Mouse (Mus musculus) megakaryocyte progenitor cell, adult 5-6 weeks (primary cell): ENCODE measurements around the gene Specc1l. TPM values are rescaled to one million over a fixed set of nuclear protein-coding genes. Genes with fewer than 3 reads are reported as not detected.
"Not testable (repeated sequence)": the region's sequence is repeated elsewhere in the genome, so short reads cannot be mapped to it uniquely, and the experiment has no call there.

Source experiments
- ATAC-seq: replicated peaks from 2 replicates; pipeline ENCODE4 v1.8.0; 2016; ENCODE audit warnings: mild to moderate bottlenecking, moderate TSS enrichment, inconsistent platforms; ENCODE audit not compliant: poor library complexity
- total RNA-seq, 2 experiments: library from RNA; stranded (forward) in 1 of 2; stranded (reverse) in 1 of 2; fragments of 157-497, 149-512 nt in 1 of 2; fragments of 200-1000 nt in 1 of 2; gene quantifications; 2 replicates each; pipeline versions ENCODE4 v1.2.3 to v1.2.4; 2015 to 2017

The Specc1l gene
- total RNA-seq, 2 experiments from 2014 or later, result 20.0 to 30.2 TPM

DNA sequence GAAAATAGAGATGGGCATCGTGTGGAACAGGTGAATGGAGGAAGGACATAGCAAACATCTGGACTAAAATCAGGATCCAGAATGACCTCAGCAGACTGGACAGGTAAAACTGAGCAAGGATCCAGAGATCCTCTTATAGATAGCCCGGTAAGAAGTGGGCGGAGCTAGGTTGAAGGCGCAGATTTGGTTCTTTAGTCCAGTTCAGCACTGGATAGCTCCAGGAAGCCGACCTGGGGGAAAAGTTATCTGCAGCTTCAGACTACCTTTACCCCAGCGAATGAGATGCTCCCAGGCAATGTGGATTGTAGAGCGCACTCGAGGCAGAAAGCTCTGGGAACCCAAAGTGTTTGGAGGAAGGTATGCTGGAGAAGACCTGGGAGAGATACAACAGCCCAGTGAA lies 130.1 kb downstream of the Specc1l start:
- ATAC-seq, result 0 out of 2 replicates have a peak, but pooled peaks have one; percentile 46

DNA sequence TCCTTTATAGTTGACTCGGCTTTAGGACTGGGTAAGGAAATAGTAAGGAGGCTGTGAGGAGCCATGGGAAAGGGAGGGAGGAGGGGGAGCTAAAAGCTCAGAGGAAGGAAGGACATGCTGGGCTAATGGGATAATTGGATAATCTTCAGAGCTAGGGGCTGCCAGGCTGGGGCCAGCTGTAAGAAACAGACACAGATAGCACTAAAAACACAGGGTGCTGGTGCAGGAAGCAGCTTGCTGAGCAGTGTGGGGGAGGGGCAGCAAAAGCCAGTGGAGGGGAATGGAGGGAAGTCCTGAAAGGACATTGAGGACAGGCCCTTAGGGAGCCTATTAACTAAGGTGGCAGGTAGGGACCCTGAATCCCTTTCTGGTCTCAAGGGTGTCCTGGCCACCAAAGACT lies 132.7 kb downstream of the Specc1l start:
- not testable (repeated sequence) for ATAC-seq

DNA sequence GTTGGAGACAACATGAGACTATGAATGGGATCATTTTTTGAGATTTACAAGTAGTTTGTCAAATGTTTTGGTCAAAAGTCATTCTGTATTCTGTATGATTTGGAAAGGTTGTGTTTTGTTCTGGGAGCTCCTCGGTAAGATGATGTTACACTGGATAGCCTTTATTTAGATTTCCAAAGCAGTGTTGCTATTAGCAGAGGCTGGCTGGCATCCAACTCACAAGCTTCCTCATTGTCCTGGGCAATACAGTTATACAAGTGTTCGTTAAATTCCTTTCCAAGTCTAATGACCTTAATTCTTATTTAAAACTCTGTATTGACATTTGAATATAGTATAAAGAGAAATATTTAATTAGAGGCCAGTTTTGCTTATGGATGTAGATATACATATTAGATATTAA lies 133.4 kb downstream of the Specc1l start:
- no peak for ATAC-seq

DNA sequence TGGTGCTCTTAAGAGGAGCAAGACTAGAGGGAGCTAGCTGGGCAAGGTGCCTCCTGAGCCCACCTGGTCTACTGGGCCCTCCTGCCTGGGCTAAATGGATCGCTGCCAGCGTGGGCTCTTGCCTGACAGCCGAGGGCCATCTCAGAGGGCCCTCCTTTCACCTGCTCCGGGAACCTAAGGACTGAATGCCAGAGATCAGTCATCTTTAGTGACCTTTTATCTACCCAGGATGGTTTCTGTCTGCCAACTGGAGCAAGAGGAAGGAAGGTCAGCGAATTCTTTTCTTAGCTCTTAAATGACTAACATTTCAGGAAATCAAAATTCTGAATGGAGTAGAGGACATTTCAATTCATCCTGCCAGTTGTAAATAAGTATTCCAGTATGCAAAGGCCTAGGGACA lies 138.7 kb downstream of the Specc1l start:
- ATAC-seq, result no peak

DNA sequence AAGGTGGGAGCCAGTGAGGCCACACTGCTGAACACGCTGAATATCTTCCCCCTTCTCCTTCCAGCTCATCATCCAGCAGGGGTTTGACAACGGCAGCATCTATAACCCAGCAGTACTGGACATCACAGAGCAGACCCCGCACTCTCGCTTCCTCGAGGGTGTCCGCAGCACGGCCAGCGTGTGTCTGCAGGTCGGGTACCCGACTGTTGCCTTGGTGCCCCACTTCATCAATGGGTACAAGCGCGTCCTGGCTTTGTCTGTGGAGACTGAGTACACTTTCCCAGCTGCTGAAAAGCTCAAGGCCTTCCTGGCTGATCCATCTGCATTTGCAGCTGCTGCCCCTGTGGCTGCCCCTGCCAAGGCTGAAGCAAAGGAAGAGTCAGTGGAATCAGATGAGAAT lies 140.7 kb downstream of the Specc1l start:
- no peak for ATAC-seq

DNA sequence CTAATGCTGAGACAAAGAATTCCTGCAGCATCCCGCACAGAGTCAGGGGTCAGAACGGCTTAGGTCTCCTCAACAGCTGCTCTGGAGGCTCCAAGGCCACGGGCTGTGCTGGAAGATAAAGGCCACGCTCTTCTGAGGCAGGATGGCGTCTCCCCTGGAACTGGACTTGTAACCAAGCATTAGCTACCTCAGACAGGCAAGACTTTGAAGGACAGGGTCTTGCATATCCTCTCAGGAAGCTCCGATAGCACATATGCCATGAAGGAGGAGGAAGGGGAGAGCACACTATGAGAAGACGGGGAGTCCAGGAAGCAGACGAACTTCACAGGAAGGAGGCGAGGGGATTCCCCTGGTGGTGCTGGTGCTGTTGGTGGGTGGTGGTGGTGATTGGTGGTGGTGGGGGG lies 142.0 kb downstream of the Specc1l start:
- not testable (repeated sequence) for ATAC-seq

DNA sequence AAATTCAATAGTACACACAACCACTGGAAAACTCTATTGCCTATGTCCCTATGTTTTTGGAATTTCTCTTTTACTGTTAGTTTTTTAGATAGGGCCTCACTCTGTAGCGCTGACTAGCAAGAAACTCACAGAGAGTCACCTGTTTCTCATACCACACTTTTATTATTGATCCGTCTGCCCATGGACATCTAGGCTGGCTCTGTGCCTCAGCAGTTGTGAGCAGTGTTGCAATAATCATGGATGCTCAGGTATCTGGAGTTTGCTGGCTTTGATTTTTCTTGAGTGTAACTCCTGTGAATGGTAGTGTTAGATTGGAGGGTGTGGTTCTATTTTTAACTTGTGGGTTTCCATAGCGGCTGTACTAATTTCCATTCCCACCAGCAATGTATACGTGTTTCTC lies 143.5 kb downstream of the Specc1l start:
- ATAC-seq, result no peak

Other genes with a start within 250 kb of the Specc1l start
- gene Gnaz, start 244.9 kb upstream of the Specc1l start, total RNA-seq (2015), result 0.17 TPM in 1 of 2 replicates, not detected in the other
- 0.12 and 0.27 TPM in 2 replicates for gene Gnaz, start 244.9 kb upstream of the Specc1l start, total RNA-seq (2017)
- gene Rsph14, start 179.5 kb upstream of the Specc1l start, total RNA-seq (2015), result not detected in 2 replicates
- 0.96 TPM in 1 of 2 replicates, not detected in the other for gene Rsph14, start 179.5 kb upstream of the Specc1l start, total RNA-seq (2017)
- gene Rab36, start 175.0 kb upstream of the Specc1l start, total RNA-seq (2015), result 0.61 and 0.84 TPM in 2 replicates
- 0.67 TPM in 1 of 2 replicates, not detected in the other for gene Rab36, start 175.0 kb upstream of the Specc1l start, total RNA-seq (2017)
- gene Bcr, start 151.5 kb upstream of the Specc1l start, total RNA-seq (2015), result 18.1 and 18.6 TPM in 2 replicates
- 23.0 and 28.2 TPM in 2 replicates for gene Bcr, start 151.5 kb upstream of the Specc1l start, total RNA-seq (2017)
- gene Adora2a, start 104.8 kb downstream of the Specc1l start, total RNA-seq (2015), result 0.91 and 0.93 TPM in 2 replicates
- gene Adora2a, start 104.8 kb downstream of the Specc1l start, total RNA-seq (2017), result 0.54 and 0.88 TPM in 2 replicates
- gene Upb1, start 189.0 kb downstream of the Specc1l start, total RNA-seq (2015), result 0.07 and 0.68 TPM in 2 replicates
- 0.24 and 0.33 TPM in 2 replicates for gene Upb1, start 189.0 kb downstream of the Specc1l start, total RNA-seq (2017)